Mouse (Mus musculus): ENCODE data around the gene Barhl1.

DNA sequence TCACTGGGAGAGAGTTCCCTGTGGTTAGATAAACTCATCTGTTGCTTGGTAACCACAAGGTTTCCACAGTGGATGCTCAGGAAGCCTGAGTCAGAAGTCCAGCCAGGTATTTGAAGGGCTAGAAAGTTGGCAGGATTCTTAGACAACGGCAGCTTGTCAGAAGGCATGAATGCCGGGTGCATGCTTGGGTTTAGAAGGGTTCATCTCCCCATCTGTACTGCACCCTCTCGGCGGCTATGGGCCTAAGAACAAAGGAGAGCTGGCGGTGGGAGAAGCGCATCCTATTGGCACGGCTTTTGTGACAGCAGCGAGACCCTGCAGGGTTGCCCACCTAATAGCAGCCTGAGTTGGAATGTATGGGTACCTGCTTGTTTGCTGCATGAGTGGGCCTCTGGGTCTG lies 14.2 kb downstream of the Barhl1 start:
- TF ChIP-seq CTCF (conservative IDR thresholded peaks at IDR 0.05; ENCODE audit: insufficient read depth, insufficient read length, low read depth, low read length) = no peak
- no peak for TF ChIP-seq POLR2A (IDR thresholded peaks at IDR 0.05; ENCODE audit: low read depth, low read length)
